Mouse (Mus musculus) neural tube, embryonic 14.5 days (tissue): Measurements from ENCODE around the gene Bmpr1b. TPM values are rescaled to one million over a fixed set of nuclear protein-coding genes. Genes with fewer than 3 reads are reported as not detected.

Source experiments
- ATAC-seq: fragments of 200-750 bp; cut with Nextera tagmentation; 2 replicates; pipeline ENCODE4 v1.8.0; 2017; ENCODE audit warnings: low read depth, mild to moderate bottlenecking, moderate TSS enrichment, moderate library complexity
- H3K27ac ChIP-seq: fragments of 300-500 bp; sonication (generic); 2 replicates; pipeline ENCODE4 v1.5.1; 2014; ENCODE audit warnings: low read depth, mild to moderate bottlenecking, control low read depth, low read length, moderate library complexity, mixed read lengths
- H3K27me3 ChIP-seq: fragments of 300-500 bp; sonication (generic); 2 replicates; pipeline ENCODE4 v1.6.1; 2014; ENCODE audit warnings: low read length; ENCODE audit not compliant: control insufficient read depth, insufficient read depth
- H3K36me3 ChIP-seq: fragments of 300-500 bp; sonication (generic); 2 replicates; pipeline ENCODE4 v1.6.1; 2014; ENCODE audit warnings: low read length, mixed read lengths; ENCODE audit not compliant: control insufficient read depth, insufficient read depth
- H3K4me1 ChIP-seq: fragments of 300-500 bp; sonication (generic); 2 replicates; pipeline ENCODE4 v1.6.1; 2014; ENCODE audit warnings: low read length; ENCODE audit not compliant: control insufficient read depth, insufficient read depth
- H3K4me2 ChIP-seq: fragments of 300-500 bp; sonication (generic); 2 replicates; pipeline ENCODE4 v1.6.1; 2014; ENCODE audit warnings: mild to moderate bottlenecking, low read depth, low read length, control low read depth
- H3K4me3 ChIP-seq: fragments of 300-500 bp; sonication (generic); 2 replicates; pipeline ENCODE4 v1.5.1; 2014; ENCODE audit warnings: low read depth, low read length, control low read depth, mixed read lengths
- H3K9ac ChIP-seq: fragments of 300-500 bp; sonication (generic); replicated peaks from 2 replicates; pipeline ENCODE4 v1.6.1; 2014; ENCODE audit warnings: low read depth, mild to moderate bottlenecking, control low read depth, low read length, mixed read lengths
- H3K9me3 ChIP-seq: fragments of 300-500 bp; sonication (generic); 2 replicates; pipeline ENCODE4 v1.6.1; 2016; ENCODE audit warnings: low read length; ENCODE audit not compliant: control insufficient read depth
- WGBS: fragments of 180-500 bp; shearing (Covaris S2); extraction: QIAGEN DNeasy Blood & Tissue Kit; methylation state at CpG from one replicate; pipeline ENCODE4 v1.1.7; 2014; 5-methylcytosine and 5-hydroxymethylcytosine counted together
- polyA plus RNA-seq: library from polyadenylated mRNA; unstranded; fragments of >200 nt; fragmentation: Nextera tagmentation; extraction: Ambion mirVana; gene quantifications from 2 replicates; pipeline ENCODE4 v1.2.1, GENCODE M21; 2014

Gene Bmpr1b
- polyA plus RNA-seq, 1 experiment from 2014 or later, result 8.2 TPM

GRCm38 (mm10) chr3:142103622-142104021 is 65.6 kb downstream of the Bmpr1b start:
- H3K36me3 ChIP-seq, result no peaks in the 10 kb centered on the region
- no peak overlapping the region for H3K4me2 ChIP-seq
- no peak overlapping the region for H3K9ac ChIP-seq
- 89% methylated on average over 4 of the region's 4 CpGs for WGBS
- no peaks in the 10 kb centered on the region for H3K9me3 ChIP-seq
- H3K4me1 ChIP-seq, result no peaks in the 10 kb centered on the region
- H3K27ac ChIP-seq, result no peak overlapping the region
- ATAC-seq, result no peak
- H3K4me3 ChIP-seq, result no peak overlapping the region
- H3K27me3 ChIP-seq, result no peaks in the 10 kb centered on the region

- Histone ChIP-seq H3K4me2 (no peak overlapping the region), H3K27me3 (no peaks in the 10 kb centered on the region), H3K36me3 (no peaks in the 10 kb centered on the region), H3K4me3 (no peak overlapping the region), H3K4me1 (no peaks in the 10 kb centered on the region), H3K9ac (no peak overlapping the region), H3K27ac (no peak overlapping the region), H3K9me3 (no peaks in the 10 kb centered on the region)
- 32% methylated on average over 2 of the region's 2 CpGs for WGBS
- ATAC-seq, result no peak
Observed at GRCm38 (mm10) chr3:142099151-142099550, 70.1 kb downstream of the Bmpr1b start.

- no peaks in the 10 kb centered on the region for H3K4me1 ChIP-seq
- no peak overlapping the region for H3K9ac ChIP-seq
- H3K27ac ChIP-seq, result no peak overlapping the region
- H3K4me3 ChIP-seq, result no peak overlapping the region
- H3K36me3 ChIP-seq, result no peaks in the 10 kb centered on the region
- no peaks in the 10 kb centered on the region for H3K9me3 ChIP-seq
- 67% methylated on average over 4 of the region's 4 CpGs for WGBS
- no peak for ATAC-seq
- H3K27me3 ChIP-seq, result no peaks in the 10 kb centered on the region
- no peak overlapping the region for H3K4me2 ChIP-seq
Observed at GRCm38 (mm10) chr3:142094049-142094448, 75.2 kb downstream of the Bmpr1b start.

GRCm38 (mm10) chr3:142089684-142090083 is 79.5 kb downstream of the Bmpr1b start:
- WGBS, result 92% methylated on average over 4 of the region's 4 CpGs
- H3K4me2 ChIP-seq, result no peak overlapping the region
- ATAC-seq, result no peak
- no peak overlapping the region for H3K4me3 ChIP-seq
- no peak overlapping the region for H3K27ac ChIP-seq
- no peaks in the 10 kb centered on the region for H3K36me3 ChIP-seq
- no peak overlapping the region for H3K9ac ChIP-seq
- no peaks in the 10 kb centered on the region for H3K4me1 ChIP-seq
- H3K27me3 ChIP-seq, result no peaks in the 10 kb centered on the region
- no peaks in the 10 kb centered on the region for H3K9me3 ChIP-seq

GRCm38 (mm10) chr3:142085938-142086337 is 83.3 kb downstream of the Bmpr1b start:
- Histone ChIP-seq H3K36me3 (no peaks in the 10 kb centered on the region), H3K27me3 (no peaks in the 10 kb centered on the region), H3K4me2 (no peak overlapping the region), H3K27ac (no peak overlapping the region), H3K9ac (no peak overlapping the region), H3K4me3 (no peak overlapping the region), H3K4me1 (no peaks in the 10 kb centered on the region), H3K9me3 (no peaks in the 10 kb centered on the region)
- WGBS, result 65% methylated on average over 3 of the region's 3 CpGs
- ATAC-seq, result no peak

- H3K4me2 ChIP-seq, result no peak overlapping the region
- no peaks in the 10 kb centered on the region for H3K4me1 ChIP-seq
- H3K27ac ChIP-seq, result no peak overlapping the region
- H3K9me3 ChIP-seq, result no peaks in the 10 kb centered on the region
- no peak overlapping the region for H3K9ac ChIP-seq
- no peaks in the 10 kb centered on the region for H3K27me3 ChIP-seq
- WGBS, result 50% methylated on average over 1 of the region's 1 CpGs
- no peaks in the 10 kb centered on the region for H3K36me3 ChIP-seq
- no peak overlapping the region for H3K4me3 ChIP-seq
- no peak for ATAC-seq
Observed at GRCm38 (mm10) chr3:142084091-142084490, 85.1 kb downstream of the Bmpr1b start.

GRCm38 (mm10) chr3:142077723-142078302 is 91.4 kb downstream of the Bmpr1b start:
- Histone ChIP-seq H3K27me3 (no peaks in the 10 kb centered on the region), H3K4me3 (no peak overlapping the region), H3K36me3 (no peaks in the 10 kb centered on the region), H3K9ac (no peak overlapping the region), H3K27ac (no peak overlapping the region), H3K4me2 (no peak overlapping the region), H3K9me3 (no peaks in the 10 kb centered on the region), H3K4me1 (no peaks in the 10 kb centered on the region)
- no peak for ATAC-seq
- 84% methylated on average over 3 of the region's 3 CpGs for WGBS

GRCm38 (mm10) chr3:142071601-142072000 is 97.6 kb downstream of the Bmpr1b start:
- no peak overlapping the region for H3K27ac ChIP-seq
- H3K27me3 ChIP-seq, result no peaks in the 10 kb centered on the region
- H3K36me3 ChIP-seq, result no peaks in the 10 kb centered on the region
- ATAC-seq, result no peak
- no peak overlapping the region for H3K9ac ChIP-seq
- no peaks in the 10 kb centered on the region for H3K4me1 ChIP-seq
- 85% methylated on average over 5 of the region's 5 CpGs for WGBS
- no peaks in the 10 kb centered on the region for H3K9me3 ChIP-seq
- H3K4me3 ChIP-seq, result no peak overlapping the region
- no peak overlapping the region for H3K4me2 ChIP-seq

- Histone ChIP-seq H3K9me3 (no peaks in the 10 kb centered on the region), H3K36me3 (no peaks in the 10 kb centered on the region), H3K9ac (no peak overlapping the region), H3K27ac (no peak overlapping the region), H3K4me1 (no peaks in the 10 kb centered on the region), H3K4me3 (no peak overlapping the region), H3K27me3 (no peaks in the 10 kb centered on the region), H3K4me2 (no peak overlapping the region)
- no peak for ATAC-seq
- 82% methylated on average over 1 of the region's 1 CpGs for WGBS
Observed at GRCm38 (mm10) chr3:142066792-142067346, 102.4 kb downstream of the Bmpr1b start.
